ENCODE assay signal across 25 mouse cellular contexts in the genomic region with DNA sequence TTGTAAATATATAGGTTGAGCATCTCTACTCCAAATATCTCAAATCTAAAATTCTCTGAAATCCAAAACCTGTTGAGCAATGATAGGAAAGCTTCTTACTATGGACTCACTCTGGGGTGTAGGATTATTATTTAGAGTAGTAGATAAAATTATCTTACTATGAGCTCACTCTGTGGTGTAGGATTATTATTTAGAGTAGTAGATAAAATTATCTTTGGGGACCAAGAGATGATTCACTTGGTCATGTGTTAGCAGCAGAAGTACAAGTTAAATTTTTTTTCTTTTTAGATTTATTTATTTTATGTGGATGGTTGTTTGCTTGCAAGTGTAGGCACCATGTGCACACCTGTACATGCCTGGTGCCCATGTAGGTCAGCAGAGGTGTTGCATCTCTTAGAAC. TPM values are rescaled to one million over a fixed set of nuclear protein-coding genes. Genes with fewer than 3 reads are reported as not detected.
"Had no signal": no experiment of that assay in that cellular context is flagged by ENCODE, and none has a peak within 500 bp of the region (broad histone marks: within the 10 kb centered on the region; RNA-seq: fewer than 3 reads in every experiment).

No protein-coding gene starts in this region.

- H3K4me1 ChIP-seq: embryonic facial prominence, embryonic 10.5 days; embryonic facial prominence, embryonic 12.5 days; embryonic facial prominence, embryonic 13.5 days; embryonic facial prominence, embryonic 15.5 days; forebrain, embryonic 10.5 days; forebrain, embryonic 12.5 days; forebrain, embryonic 13.5 days; forebrain, embryonic 15.5 days had no signal

- H3K36me3 ChIP-seq: embryonic facial prominence, embryonic 10.5 days; embryonic facial prominence, embryonic 12.5 days; embryonic facial prominence, embryonic 13.5 days; embryonic facial prominence, embryonic 15.5 days; forebrain, embryonic 10.5 days; forebrain, embryonic 12.5 days; forebrain, embryonic 15.5 days had no signal

- H3K4me3 ChIP-seq: embryonic facial prominence, embryonic 10.5 days; embryonic facial prominence, embryonic 12.5 days; embryonic facial prominence, embryonic 13.5 days; embryonic facial prominence, embryonic 15.5 days; erythroblast, embryonic 14.5 days; forebrain, embryonic 10.5 days; forebrain, embryonic 12.5 days; forebrain, embryonic 13.5 days; forebrain, embryonic 15.5 days; gastrocnemius, adult 2 months; heart, adult 2 months had no signal

- H3K27ac ChIP-seq: embryonic facial prominence, embryonic 10.5 days; embryonic facial prominence, embryonic 12.5 days; embryonic facial prominence, embryonic 13.5 days; embryonic facial prominence, embryonic 15.5 days; forebrain, embryonic 10.5 days; forebrain, embryonic 12.5 days; forebrain, embryonic 13.5 days; forebrain, embryonic 15.5 days; gastrocnemius, adult 2 months; heart, adult 2 months had no signal

- DNase-seq: cerebellum, adult 9-10 months; cerebellum, adult 9-11 months; cerebellum, postnatal 10 days; cerebellum, postnatal 14 days; cerebellum, postnatal 25 days; cerebellum, postnatal 36 days; embryo, embryonic 11 days; forebrain, postnatal 0 days; gastrocnemius, adult 2 months; gastrocnemius, postnatal 10 days; gastrocnemius, postnatal 14 days; gastrocnemius, postnatal 25 days; gastrocnemius, postnatal 36 days; heart, adult 11 months; heart, adult 18-20 months; heart, adult 2 months had no signal

- H3K9ac ChIP-seq: embryonic facial prominence, embryonic 12.5 days; embryonic facial prominence, embryonic 13.5 days; embryonic facial prominence, embryonic 15.5 days; forebrain, embryonic 12.5 days; forebrain, embryonic 13.5 days; forebrain, embryonic 15.5 days; forebrain, postnatal 0 days had no signal

- H3K27me3 ChIP-seq: embryonic facial prominence, embryonic 12.5 days; embryonic facial prominence, embryonic 13.5 days; embryonic facial prominence, embryonic 15.5 days; forebrain, embryonic 12.5 days; forebrain, embryonic 13.5 days; forebrain, embryonic 15.5 days had no signal

- H3K9me3 ChIP-seq: embryonic facial prominence, embryonic 10.5 days; embryonic facial prominence, embryonic 12.5 days; embryonic facial prominence, embryonic 13.5 days; embryonic facial prominence, embryonic 15.5 days; forebrain, embryonic 10.5 days; forebrain, embryonic 12.5 days; forebrain, embryonic 13.5 days; forebrain, embryonic 15.5 days had no signal

RNA-seq across cellular contexts. Expression of a gene that starts 37.7 kb away (rescaled TPM):
- polyA plus RNA-seq: erythroblast, embryonic 14.5 days had no signal
